Mouse (Mus musculus) limb, embryonic 13.5 days (tissue): ENCODE data around the gene Slc26a10. TPM values are rescaled to one million over a fixed set of nuclear protein-coding genes. Genes with fewer than 3 reads are reported as not detected.
"Not testable (repeated sequence)": the region's sequence is repeated elsewhere in the genome, so short reads cannot be mapped to it uniquely, and the experiment has no call there.

ENCODE experiments used
- ATAC-seq: fragments of 200-750 bp; cut with Nextera tagmentation; 2 replicates; pipeline ENCODE4 v1.8.0; 2017; ENCODE audit warnings: low read depth, moderate number of reproducible peaks, moderate TSS enrichment; ENCODE audit not compliant: low FRiP score
- H3K27ac ChIP-seq: fragments of 300-500 bp; sonication (generic); 2 replicates; pipeline ENCODE4 v1.5.1; 2015; ENCODE audit warnings: inconsistent platforms, mild to moderate bottlenecking, moderate library complexity
- H3K27me3 ChIP-seq: fragments of 300-500 bp; sonication (generic); 2 replicates; pipeline ENCODE4 v1.6.1; 2015; ENCODE audit warnings: mild to moderate bottlenecking, inconsistent platforms
- H3K36me3 ChIP-seq: fragments of 300-500 bp; sonication (generic); 2 replicates; pipeline ENCODE4 v1.6.1; 2015; ENCODE audit warnings: inconsistent platforms, mild to moderate bottlenecking, moderate library complexity
- H3K4me1 ChIP-seq: fragments of 300-500 bp; sonication (generic); 2 replicates; pipeline ENCODE4 v1.6.1; 2015; ENCODE audit warnings: inconsistent platforms
- H3K4me2 ChIP-seq: fragments of 300-500 bp; sonication (generic); replicated peaks from 2 replicates; pipeline ENCODE4 v1.6.1; 2015; ENCODE audit warnings: inconsistent platforms, mild to moderate bottlenecking, moderate library complexity
- H3K4me3 ChIP-seq: fragments of 300-500 bp; sonication (generic); 2 replicates; pipeline ENCODE4 v1.5.1; 2015; ENCODE audit warnings: moderate library complexity, mild to moderate bottlenecking, inconsistent platforms
- H3K9ac ChIP-seq: fragments of 300-500 bp; sonication (generic); 2 replicates; pipeline ENCODE4 v1.6.1; 2015; ENCODE audit warnings: mild to moderate bottlenecking, inconsistent platforms
- H3K9me3 ChIP-seq: fragments of 300-500 bp; sonication (generic); 2 replicates; pipeline ENCODE4 v1.6.1; 2016; ENCODE audit warnings: inconsistent platforms
- WGBS: fragments of 180-500 bp; shearing (Covaris S2); methylation state at CpG from one replicate; pipeline ENCODE4 v1.1.7; 2015; 5-methylcytosine and 5-hydroxymethylcytosine counted together
- polyA plus RNA-seq: library from polyadenylated mRNA; unstranded; fragments of >200 nt; fragmentation: Nextera tagmentation; extraction: Ambion mirVana; gene quantifications from 2 replicates; pipeline ENCODE4 v1.2.1, GENCODE M21; 2015

Gene Slc26a10
- polyA plus RNA-seq, 1 experiment from 2014 or later = 1.6 TPM

- 94% methylated on average over 7 of the region's 7 CpGs for WGBS
Observed at GRCm38 (mm10) chr10:127153323-127153722, 27.1 kb downstream of the Slc26a10 start.

GRCm38 (mm10) chr10:127152556-127152955, 27.9 kb downstream of the Slc26a10 start:
- H3K4me2 ChIP-seq, H3K36me3 ChIP-seq, H3K4me3 ChIP-seq, H3K9ac ChIP-seq, H3K4me1 ChIP-seq, H3K27me3 ChIP-seq, H3K9me3 ChIP-seq, H3K27ac ChIP-seq, ATAC-seq: not testable (repeated sequence)
- WGBS = 89% methylated on average over 10 of the region's 10 CpGs

More at GRCm38 (mm10) chr10:127153323-127153722, 27.1 kb downstream of the Slc26a10 start:
- no peak for ATAC-seq
- H3K27me3 ChIP-seq = no peaks in the 10 kb centered on the region
- H3K9ac ChIP-seq = no peak overlapping the region
- H3K4me3 ChIP-seq = no peak overlapping the region
- no peak overlapping the region for H3K27ac ChIP-seq
- H3K9me3 ChIP-seq = no peaks in the 10 kb centered on the region
- no peaks in the 10 kb centered on the region for H3K4me1 ChIP-seq
- no peak overlapping the region for H3K4me2 ChIP-seq
- H3K36me3 ChIP-seq = no peaks in the 10 kb centered on the region

- not testable (repeated sequence) for H3K4me3 ChIP-seq, ATAC-seq, H3K4me2 ChIP-seq, H3K4me1 ChIP-seq, H3K9ac ChIP-seq, H3K9me3 ChIP-seq, H3K27me3 ChIP-seq, H3K36me3 ChIP-seq, H3K27ac ChIP-seq
- 89% methylated on average over 3 of the region's 3 CpGs for WGBS
Observed at GRCm38 (mm10) chr10:127151233-127151632, 29.2 kb downstream of the Slc26a10 start.

GRCm38 (mm10) chr10:127150471-127150872, 30.0 kb downstream of the Slc26a10 start:
- H3K4me3 ChIP-seq = no peak overlapping the region
- WGBS = 82% methylated on average over 4 of the region's 4 CpGs
- no peaks in the 10 kb centered on the region for H3K4me1 ChIP-seq
- no peak for ATAC-seq
- H3K27ac ChIP-seq = no peak overlapping the region
- H3K27me3 ChIP-seq = no peaks in the 10 kb centered on the region
- H3K9ac ChIP-seq = no peak overlapping the region
- no peak overlapping the region for H3K4me2 ChIP-seq
- no peaks in the 10 kb centered on the region for H3K36me3 ChIP-seq
- no peaks in the 10 kb centered on the region for H3K9me3 ChIP-seq

- no peak for ATAC-seq
- no peak overlapping the region for H3K27ac ChIP-seq
- WGBS = 80% methylated on average over 6 of the region's 6 CpGs
Observed at GRCm38 (mm10) chr10:127147135-127147534, 33.3 kb downstream of the Slc26a10 start.

GRCm38 (mm10) chr10:127145303-127145702, 35.1 kb downstream of the Slc26a10 start:
- no peaks in the 10 kb centered on the region for H3K4me1 ChIP-seq
- no peaks in the 10 kb centered on the region for H3K9me3 ChIP-seq
- no peak overlapping the region for H3K4me2 ChIP-seq
- H3K9ac ChIP-seq = no peak overlapping the region
- H3K27ac ChIP-seq = no peak overlapping the region
- no peak for ATAC-seq
- no peak overlapping the region for H3K4me3 ChIP-seq
- H3K36me3 ChIP-seq = no peaks in the 10 kb centered on the region
- WGBS = 84% methylated on average over 5 of the region's 5 CpGs
- no peaks in the 10 kb centered on the region for H3K27me3 ChIP-seq

More at GRCm38 (mm10) chr10:127147135-127147534, 33.3 kb downstream of the Slc26a10 start:
- H3K27me3 ChIP-seq = no peaks in the 10 kb centered on the region
- H3K9ac ChIP-seq = no peak overlapping the region
- no peaks in the 10 kb centered on the region for H3K4me1 ChIP-seq
- H3K36me3 ChIP-seq = no peaks in the 10 kb centered on the region
- H3K9me3 ChIP-seq = no peaks in the 10 kb centered on the region
- H3K4me3 ChIP-seq = no peak overlapping the region
- no peak overlapping the region for H3K4me2 ChIP-seq

GRCm38 (mm10) chr10:127144536-127144935, 35.9 kb downstream of the Slc26a10 start:
- no peak overlapping the region for H3K4me2 ChIP-seq
- ATAC-seq = no peak
- no peak overlapping the region for H3K27ac ChIP-seq
- H3K36me3 ChIP-seq = no peaks in the 10 kb centered on the region
- no peak overlapping the region for H3K9ac ChIP-seq
- WGBS = 90% methylated on average over 7 of the region's 7 CpGs
- no peaks in the 10 kb centered on the region for H3K9me3 ChIP-seq
- H3K27me3 ChIP-seq = no peaks in the 10 kb centered on the region
- no peak overlapping the region for H3K4me3 ChIP-seq
- H3K4me1 ChIP-seq = no peaks in the 10 kb centered on the region

- WGBS = 80% methylated on average over 8 of the region's 8 CpGs
Observed at GRCm38 (mm10) chr10:127143228-127143627, 37.2 kb downstream of the Slc26a10 start.

GRCm38 (mm10) chr10:127141500-127141899, 38.9 kb downstream of the Slc26a10 start:
- Histone ChIP-seq H3K9ac (no peak overlapping the region), H3K27ac (no peak overlapping the region), H3K4me3 (no peak overlapping the region), H3K36me3 (no peaks in the 10 kb centered on the region), H3K4me1 (no peaks in the 10 kb centered on the region), H3K4me2 (no peak overlapping the region), H3K27me3 (no peaks in the 10 kb centered on the region), H3K9me3 (no peaks in the 10 kb centered on the region; the same call in 1 of the 2 replicates)
- ATAC-seq = no peak
- WGBS = 75% methylated on average over 8 of the region's 8 CpGs

More at GRCm38 (mm10) chr10:127143228-127143627, 37.2 kb downstream of the Slc26a10 start:
- ATAC-seq = no peak
- no peaks in the 10 kb centered on the region for H3K27me3 ChIP-seq
- no peaks in the 10 kb centered on the region; the same call in 1 of the 2 replicates for H3K9me3 ChIP-seq
- H3K36me3 ChIP-seq = no peaks in the 10 kb centered on the region
- H3K4me2 ChIP-seq = no peak overlapping the region
- no peak overlapping the region for H3K27ac ChIP-seq
- no peak overlapping the region for H3K4me3 ChIP-seq
- no peak overlapping the region for H3K9ac ChIP-seq
- no peaks in the 10 kb centered on the region for H3K4me1 ChIP-seq

- Histone ChIP-seq H3K9me3 (no peaks in the 10 kb centered on the region; the same call in 1 of the 2 replicates), H3K4me2 (no peak overlapping the region), H3K27ac (no peak overlapping the region), H3K27me3 (no peaks in the 10 kb centered on the region), H3K36me3 (no peaks in the 10 kb centered on the region), H3K4me1 (no peaks in the 10 kb centered on the region), H3K4me3 (no peak overlapping the region), H3K9ac (no peak overlapping the region)
- 81% methylated on average over 11 of the region's 11 CpGs for whole genome bisulfite sequencing
- no peak for ATAC-seq
Observed at GRCm38 (mm10) chr10:127140971-127141370, 39.5 kb downstream of the Slc26a10 start.

GRCm38 (mm10) chr10:127138328-127139141, 41.9 kb downstream of the Slc26a10 start:
- WGBS = 86% methylated on average over 18 of the region's 18 CpGs
- Histone ChIP-seq H3K27ac (no peak overlapping the region), H3K4me1 (no peaks in the 10 kb centered on the region), H3K27me3 (no peaks in the 10 kb centered on the region), H3K9me3 (no peaks in the 10 kb centered on the region; the same call in 1 of the 2 replicates), H3K36me3 (no peaks in the 10 kb centered on the region), H3K4me2 (no peak overlapping the region), H3K4me3 (no peak overlapping the region), H3K9ac (no peak overlapping the region)
- ATAC-seq = no peak

- ATAC-seq = no peak
- WGBS = 84% methylated on average over 3 of the region's 3 CpGs
- no peak overlapping the region for H3K27ac ChIP-seq
- H3K36me3 ChIP-seq = no peaks in the 10 kb centered on the region
- H3K4me1 ChIP-seq = no peaks in the 10 kb centered on the region
- no peaks in the 10 kb centered on the region for H3K27me3 ChIP-seq
- no peak overlapping the region for H3K9ac ChIP-seq
- H3K9me3 ChIP-seq = no peaks in the 10 kb centered on the region; the same call in 1 of the 2 replicates
- no peak overlapping the region for H3K4me2 ChIP-seq
- no peak overlapping the region for H3K4me3 ChIP-seq
Observed at GRCm38 (mm10) chr10:127137896-127138295, 42.5 kb downstream of the Slc26a10 start.
